Mouse (Mus musculus) liver, embryonic 12.5 days (tissue): Measurements from ENCODE around the gene Myl10. TPM values are rescaled to one million over a fixed set of nuclear protein-coding genes. Genes with fewer than 3 reads are reported as not detected.

ENCODE experiments used
- polyA plus RNA-seq: library from polyadenylated mRNA; unstranded; fragments of >200 nt; fragmentation: Nextera tagmentation; extraction: Ambion mirVana; gene quantifications from 2 replicates; pipeline ENCODE4 v1.2.1, GENCODE M21; 2016

Gene Myl10
- polyA plus RNA-seq, 1 experiment from 2014 or later, result not detected

Other genes starting within 250 kb of the Myl10 start
- gene Cux1, start 125.7 kb upstream of the Myl10 start, polyA plus RNA-seq, result 29.8 and 31.7 TPM in 2 replicates
- 2.6 and 4.0 TPM in 2 replicates for gene Col26a1, start 190.1 kb downstream of the Myl10 start, polyA plus RNA-seq
- gene Ift22, start 215.0 kb downstream of the Myl10 start, polyA plus RNA-seq, result 15.4 and 15.7 TPM in 2 replicates